Mouse (Mus musculus): ENCODE measurements around the gene Tnni1.
A peak's percentile ranks its signal among the peaks of the same experiment; 100 is the strongest.

Gene Tnni1

GRCm38 (mm10) chr1:135847139-135847562, 67.9 kb downstream of the Tnni1 start:
- DNase-seq: peak in 1 of 2 experiments; percentile 34

GRCm38 (mm10) chr1:135847611-135848351, 68.5 kb downstream of the Tnni1 start:
- DNase-seq: no peak

- peak in 1 of 2 experiments; percentile 20 for DNase-seq
These were observed 71.7 kb downstream of the Tnni1 start for GRCm38 (mm10) chr1:135850722-135851512.

- DNase-seq: no peak
These were observed 73.0 kb downstream of the Tnni1 start for GRCm38 (mm10) chr1:135852044-135852756.

GRCm38 (mm10) chr1:135853200-135853599, 74.0 kb downstream of the Tnni1 start:
- no peak for DNase-seq

- DNase-seq: no peak
These were observed 75.5 kb downstream of the Tnni1 start for GRCm38 (mm10) chr1:135854591-135855343.

GRCm38 (mm10) chr1:135855344-135855687, 76.1 kb downstream of the Tnni1 start:
- no peak for DNase-seq

GRCm38 (mm10) chr1:135856070-135856469, 76.8 kb downstream of the Tnni1 start:
- no peak for DNase-seq

GRCm38 (mm10) chr1:135857137-135857775, 78.0 kb downstream of the Tnni1 start:
- no peak for DNase-seq

- no peak for DNase-seq
These were observed 79.3 kb downstream of the Tnni1 start for GRCm38 (mm10) chr1:135858533-135858932.
